Comparison of ENCODE assay signal across 14 mouse cellular contexts in the genomic region with DNA sequence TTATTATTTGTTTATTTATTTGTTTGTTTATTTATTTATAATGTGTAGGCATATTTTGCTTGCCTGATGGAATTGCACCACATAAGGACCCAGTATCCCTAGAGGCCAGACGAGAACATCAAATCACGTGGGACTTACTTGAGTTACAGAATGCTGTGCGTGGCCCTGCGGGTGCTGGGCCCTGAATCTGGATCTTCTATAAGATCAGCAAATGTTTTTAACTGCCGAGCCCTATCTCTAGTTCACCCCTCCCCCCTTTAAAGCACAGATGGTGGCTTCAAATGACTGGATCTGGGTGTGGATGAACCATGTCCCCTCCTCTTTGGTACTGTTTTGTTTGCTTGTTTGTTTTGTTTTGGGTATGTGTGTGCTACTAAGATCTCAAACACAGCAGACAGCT.
"Had no signal": no experiment of that assay in that cellular context is flagged by ENCODE, and none has a peak within 500 bp of the region (broad histone marks: within the 10 kb centered on the region; RNA-seq: fewer than 3 reads in every experiment).

No protein-coding gene starts in this region.

- ATAC-seq: intestine, embryonic 16.5 days; lung, postnatal 0 days had no signal

- H3K4me3 ChIP-seq: limb, embryonic 10.5 days; midbrain, embryonic 12.5 days; myocyte; neural tube, embryonic 15.5 days had no signal

- H3K36me3 ChIP-seq: limb, embryonic 10.5 days; midbrain, embryonic 12.5 days; neural tube, embryonic 15.5 days had no signal

- H3K27me3 ChIP-seq: midbrain, embryonic 12.5 days; neural tube, embryonic 15.5 days had no signal

- H3K9ac ChIP-seq: midbrain, embryonic 12.5 days; neural tube, embryonic 15.5 days had no signal

- H3K4me1 ChIP-seq: midbrain, embryonic 12.5 days had no signal

- DNase-seq: kidney, adult 8-10 months; kidney, postnatal 36 days; lung, adult 2 months; lung, postnatal 36 days; right cerebral cortex, adult 18-20 months; right cerebral cortex, postnatal 25 days; thymus, postnatal 4 days had no signal

- H3K9me3 ChIP-seq: limb, embryonic 10.5 days; midbrain, embryonic 12.5 days; neural tube, embryonic 15.5 days had no signal

- H3K4me2 ChIP-seq: midbrain, embryonic 12.5 days; neural tube, embryonic 15.5 days had no signal

- H3K27ac ChIP-seq: kidney, postnatal 0 days; limb, embryonic 10.5 days; midbrain, embryonic 12.5 days; neural tube, embryonic 15.5 days had no signal
